19 mouse cellular contexts compared by ENCODE assay signal in the genomic region with DNA sequence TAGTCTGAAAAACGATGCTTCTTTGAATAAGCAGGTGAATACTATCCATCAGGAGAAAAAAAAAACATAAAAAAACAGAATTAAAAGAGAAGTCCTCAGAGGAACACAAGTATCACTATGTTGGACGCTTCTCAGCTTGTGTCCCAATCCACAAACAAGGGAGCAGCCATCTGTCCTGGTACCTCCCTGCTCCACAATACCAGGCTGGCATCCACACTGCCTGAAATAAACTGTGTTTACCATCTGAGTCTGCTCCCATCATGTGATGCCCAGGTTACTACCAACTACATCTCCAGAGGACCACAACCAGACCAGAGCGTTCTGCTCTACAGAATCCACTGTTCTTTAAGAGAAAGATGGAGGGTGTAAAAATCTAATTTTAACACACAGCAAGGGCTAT.
DNase-seq lines count a peak whose midpoint lies in the region; ATAC-seq and TF ChIP-seq lines count a peak whose summit lies in the region.
"Had no signal": no experiment of that assay in that cellular context is flagged by ENCODE, and none has a peak within 500 bp of the region (broad histone marks: within the 10 kb centered on the region; RNA-seq: fewer than 3 reads in every experiment).

No protein-coding gene starts in this region.

- no peaks in the 10 kb centered on the region for H3K9me3 ChIP-seq in neural tube, embryonic 12.5 days
- H3K9me3 ChIP-seq: embryonic facial prominence, embryonic 15.5 days; heart, embryonic 12.5 days; limb, embryonic 10.5 days; midbrain, embryonic 15.5 days had no signal

- no peak for TF ChIP-seq CTCF in cerebellum, adult 2 months (IDR thresholded peaks at IDR 0.05; ENCODE audit: borderline replicate concordance, insufficient read depth, low read depth, low read length)

- no peak for ATAC-seq in neural tube, embryonic 12.5 days (ENCODE audit: low FRiP score, low read depth)
- no peak for ATAC-seq in CD4-positive, CD25-positive, alpha-beta regulatory T cell, adult 4 months
- ATAC-seq: liver, postnatal 0 days had no signal

- TF ChIP-seq POLR2A in cerebellum, adult 2 months (IDR thresholded peaks at IDR 0.05; ENCODE audit: borderline replicate concordance, insufficient read depth, low read length), result no peak

- peak; percentile 38 to 76 for DNase-seq in layer of hippocampus, adult 18-20 months (ENCODE audit: low spot score in 2 of 2)
- DNase-seq in layer of hippocampus, postnatal 25 days (ENCODE audit: extremely low spot score in 1 of 2, low spot score in 1 of 2), result no peak
- DNase-seq in cerebellum, adult 2 months, result peak; percentile 38 to 57
- peak; percentile 33 to 58 for DNase-seq in cerebellum, postnatal 25 days
- no peak for DNase-seq in right cerebral cortex, adult 2 months (ENCODE audit: low spot score in 2 of 2)
- DNase-seq in kidney, adult 9 months, result no peak
- DNase-seq: adrenal gland, adult 2 months; gastrocnemius, adult 2 months; heart, postnatal 14 days; kidney, adult 2 months; kidney, postnatal 14 days; liver, postnatal 0 days; lung, postnatal 10 days had no signal

- WGBS in cerebellum, adult 2 months, result 26% methylated on average over 3 of the region's 3 CpGs
- 50% methylated on average over 3 of the region's 3 CpGs for WGBS in neural tube, embryonic 12.5 days

- H3K27ac ChIP-seq in cerebellum, adult 2 months (ENCODE audit: insufficient read depth, low read length), result no peak overlapping the region
- 0 out of 2 replicates have a peak overlapping the region, but pooled peaks have one; percentile 3 for H3K27ac ChIP-seq in neural tube, embryonic 12.5 days
- H3K27ac ChIP-seq: embryonic facial prominence, embryonic 15.5 days; gastrocnemius, adult 2 months; limb, embryonic 10.5 days had no signal

- H3K36me3 ChIP-seq in neural tube, embryonic 12.5 days, result no peaks in the 10 kb centered on the region
- H3K36me3 ChIP-seq: embryonic facial prominence, embryonic 15.5 days; heart, embryonic 12.5 days; limb, embryonic 10.5 days; midbrain, embryonic 15.5 days had no signal

- no peak overlapping the region for H3K4me3 ChIP-seq in cerebellum, adult 2 months (replicated peaks; ENCODE audit: insufficient read depth, low read depth, low read length)
- H3K4me3 ChIP-seq in neural tube, embryonic 12.5 days, result no peak overlapping the region
- H3K4me3 ChIP-seq: embryonic facial prominence, embryonic 15.5 days; gastrocnemius, adult 2 months; heart, embryonic 12.5 days; limb, embryonic 10.5 days; midbrain, embryonic 15.5 days had no signal

- H3K4me2 ChIP-seq in neural tube, embryonic 12.5 days (replicated peaks), result peak overlapping the region; percentile 49
- H3K4me2 ChIP-seq: embryonic facial prominence, embryonic 15.5 days; heart, embryonic 12.5 days had no signal

- H3K27me3 ChIP-seq in cerebellum, adult 2 months (ENCODE audit: control insufficient read depth, insufficient read depth, low read length), result no peaks in the 10 kb centered on the region
- no peaks in the 10 kb centered on the region for H3K27me3 ChIP-seq in neural tube, embryonic 12.5 days (replicated peaks)
- H3K27me3 ChIP-seq: embryonic facial prominence, embryonic 15.5 days; heart, embryonic 12.5 days; midbrain, embryonic 15.5 days had no signal

- H3K4me1 ChIP-seq in cerebellum, adult 2 months (ENCODE audit: control insufficient read depth, insufficient read depth, low read length), result peaks cover 10% of the 10 kb centered on the region; the same call in 1 of the 2 replicates
- peaks cover 25% of the 10 kb centered on the region for H3K4me1 ChIP-seq in neural tube, embryonic 12.5 days
- H3K4me1 ChIP-seq: embryonic facial prominence, embryonic 15.5 days had no signal

- H3K9ac ChIP-seq in neural tube, embryonic 12.5 days, result no peak overlapping the region
- H3K9ac ChIP-seq: embryonic facial prominence, embryonic 15.5 days; heart, embryonic 12.5 days; liver, postnatal 0 days; midbrain, embryonic 15.5 days had no signal

Comparison
In these comparisons a context has a peak if more than half of its experiments do, and no peak if none do; other contexts are left out.
1. DNase-seq: peak in layer of hippocampus, adult 18-20 months (2 of 2), cerebellum, adult 2 months (2 of 2) and cerebellum, postnatal 25 days (2 of 2); none in layer of hippocampus, postnatal 25 days (0 of 2), right cerebral cortex, adult 2 months (0 of 2) and kidney, adult 9 months (single experiment).